Mouse (Mus musculus): ENCODE measurements at regions not wholly inside any gene's neighbourhood (a gene's known extent, or its start where the extent isn't known, plus 50 kb on each side); places are given as distances from the start of the nearest gene placed in this dataset.

DNA sequence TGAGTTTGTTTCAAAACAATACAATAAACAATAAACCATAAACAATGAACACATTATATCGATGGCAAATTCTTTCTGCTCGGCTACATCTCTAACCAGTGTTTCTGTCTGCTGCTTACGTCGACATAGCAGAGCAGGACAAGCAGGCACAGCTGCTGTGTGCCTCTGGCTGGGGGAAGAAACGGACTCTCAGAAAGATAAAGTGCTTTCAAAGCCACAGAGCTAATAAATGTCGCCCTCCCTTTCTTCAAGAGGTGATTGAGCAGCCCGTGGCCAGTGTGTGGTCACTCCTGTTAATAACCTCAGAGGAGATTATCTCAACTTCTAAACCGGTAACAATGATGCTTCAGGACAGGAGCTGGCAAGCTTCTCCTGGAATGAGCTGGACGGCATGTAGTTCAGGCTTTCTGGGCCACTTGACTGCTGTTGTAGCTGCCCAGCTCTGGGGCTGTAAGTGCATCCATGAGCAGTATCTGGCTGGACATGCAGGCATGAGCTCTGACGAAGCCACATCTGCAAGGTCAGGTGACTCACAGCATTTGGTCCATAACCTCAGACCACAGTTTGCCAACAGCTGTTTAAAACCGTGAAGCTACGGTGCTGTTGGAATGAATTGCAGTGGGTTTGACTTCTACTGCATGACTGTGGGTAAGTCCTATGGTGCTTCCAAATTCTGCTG, 55.6 kb downstream of the Evx1 start:
- H3K9me3 ChIP-seq (ENCODE audit: control insufficient read depth, low read length), result no peaks in the 10 kb centered on the region
- no peak overlapping the region for H3K27ac ChIP-seq (replicated peaks in 1 of 2; ENCODE audit: control insufficient read depth in 1 of 2, insufficient read depth in 1 of 2, low read depth in 2 of 2, low read length in 2 of 2)
- peak overlapping the region; percentile 8; the same call in 1 of the 2 replicates for H3K9ac ChIP-seq (ENCODE audit: low read length)
- H3K36me3 ChIP-seq (ENCODE audit: control insufficient read depth, insufficient read depth, low read length), result no peaks in the 10 kb centered on the region
- no peak for ATAC-seq (ENCODE audit: insufficient number of reproducible peaks, insufficient read depth, low FRiP score, low read depth)
- H3K4me3 ChIP-seq (ENCODE audit: control insufficient read depth in 1 of 2, insufficient read depth in 1 of 2, low read depth in 1 of 2, low read length in 2 of 2), result no peak overlapping the region
- peaks cover 0 to 3% of the 10 kb centered on the region in 2 experiments; a peak in 1 of 4 replicates for H3K4me1 ChIP-seq (ENCODE audit: control insufficient read depth in 2 of 2, insufficient read depth in 2 of 2, low read length in 2 of 2)
- no peaks in the 10 kb centered on the region for H3K27me3 ChIP-seq (ENCODE audit: control insufficient read depth, insufficient read depth, low read length)
- peak overlapping the region; percentile 36 for H3K4me2 ChIP-seq (ENCODE audit: low read length)
- WGBS, result 32% methylated on average over 12 of the region's 12 CpGs

DNA sequence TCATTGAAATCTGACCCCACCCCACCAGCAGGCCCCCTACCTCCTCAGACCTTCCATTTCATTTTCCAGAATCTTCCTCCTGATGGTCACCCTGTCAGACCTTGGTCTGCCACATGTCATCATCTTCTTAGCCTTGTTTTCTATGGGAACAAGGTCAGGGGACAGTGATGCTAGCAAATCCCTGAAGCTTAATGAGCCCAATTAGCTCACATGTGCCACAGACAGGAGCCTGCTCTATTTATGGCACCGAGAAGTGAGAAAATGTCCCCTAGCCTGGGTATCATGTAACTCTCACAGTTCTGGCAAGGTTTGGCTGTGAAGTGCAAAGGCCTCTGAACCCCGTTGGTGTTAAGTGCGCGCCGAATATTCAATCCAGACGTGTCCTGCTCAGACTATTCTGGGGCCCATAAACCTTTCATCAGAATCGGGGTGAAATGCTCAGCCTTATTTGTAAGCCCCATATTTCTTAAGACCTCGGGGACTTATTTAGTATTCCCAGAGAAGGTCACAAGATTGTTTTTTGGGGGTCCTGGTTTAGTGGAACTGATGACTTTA, 57.6 kb downstream of the Evx1 start:
- Histone ChIP-seq H3K27me3 (ENCODE audit: control insufficient read depth, insufficient read depth, low read length) (no peaks in the 10 kb centered on the region), H3K4me2 (ENCODE audit: low read length) (no peak overlapping the region), H3K27ac (replicated peaks in 1 of 2; ENCODE audit: control insufficient read depth in 1 of 2, insufficient read depth in 1 of 2, low read depth in 2 of 2, low read length in 2 of 2) (no peak overlapping the region), H3K9ac (ENCODE audit: low read length) (no peak overlapping the region), H3K36me3 (ENCODE audit: control insufficient read depth, insufficient read depth, low read length) (no peaks in the 10 kb centered on the region), H3K4me1 (ENCODE audit: control insufficient read depth in 2 of 2, insufficient read depth in 2 of 2, low read length in 2 of 2) (peaks cover 0 to 3% of the 10 kb centered on the region in 2 experiments; a peak in 1 of 4 replicates), H3K4me3 (ENCODE audit: control insufficient read depth in 1 of 2, insufficient read depth in 1 of 2, low read depth in 1 of 2, low read length in 2 of 2) (no peak overlapping the region), H3K9me3 (ENCODE audit: control insufficient read depth, low read length) (no peaks in the 10 kb centered on the region)
- 61% methylated on average over 8 of the region's 8 CpGs for WGBS
- ATAC-seq (ENCODE audit: insufficient number of reproducible peaks, insufficient read depth, low FRiP score, low read depth), result no peak

DNA sequence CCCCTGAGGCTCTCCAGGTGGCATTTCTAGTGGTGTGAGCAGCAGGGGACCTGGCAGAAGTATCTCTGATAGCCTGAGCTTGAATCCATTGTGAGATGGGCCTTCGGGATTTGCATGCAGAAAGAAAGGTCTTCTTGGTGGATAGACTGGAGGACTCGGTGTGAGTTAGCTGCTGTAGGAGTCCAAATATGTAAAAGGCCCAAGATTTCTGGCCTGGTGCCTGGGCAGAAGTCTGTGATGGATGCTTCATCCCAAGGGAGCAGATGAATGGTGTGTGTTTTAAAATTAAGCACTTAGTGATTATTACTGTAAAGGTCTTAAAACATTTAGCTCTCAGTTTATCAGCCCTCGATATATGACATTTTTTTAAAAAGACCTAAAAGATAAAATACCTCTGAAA, 65.8 kb downstream of the Evx1 start:
- 69% methylated on average over 3 of the region's 3 CpGs for WGBS
- Histone ChIP-seq H3K9ac (ENCODE audit: low read length) (no peak overlapping the region), H3K4me1 (ENCODE audit: control insufficient read depth in 2 of 2, insufficient read depth in 2 of 2, low read length in 2 of 2) (no peaks in the 10 kb centered on the region), H3K4me2 (ENCODE audit: low read length) (no peak overlapping the region), H3K9me3 (ENCODE audit: control insufficient read depth, low read length) (no peaks in the 10 kb centered on the region), H3K36me3 (ENCODE audit: control insufficient read depth, insufficient read depth, low read length) (no peaks in the 10 kb centered on the region), H3K4me3 (ENCODE audit: control insufficient read depth in 1 of 2, insufficient read depth in 1 of 2, low read depth in 1 of 2, low read length in 2 of 2) (no peak overlapping the region), H3K27ac (replicated peaks in 1 of 2; ENCODE audit: control insufficient read depth in 1 of 2, insufficient read depth in 1 of 2, low read depth in 2 of 2, low read length in 2 of 2) (no peak overlapping the region), H3K27me3 (ENCODE audit: control insufficient read depth, insufficient read depth, low read length) (no peaks in the 10 kb centered on the region)
- no peak for ATAC-seq (ENCODE audit: insufficient number of reproducible peaks, insufficient read depth, low FRiP score, low read depth)

DNA sequence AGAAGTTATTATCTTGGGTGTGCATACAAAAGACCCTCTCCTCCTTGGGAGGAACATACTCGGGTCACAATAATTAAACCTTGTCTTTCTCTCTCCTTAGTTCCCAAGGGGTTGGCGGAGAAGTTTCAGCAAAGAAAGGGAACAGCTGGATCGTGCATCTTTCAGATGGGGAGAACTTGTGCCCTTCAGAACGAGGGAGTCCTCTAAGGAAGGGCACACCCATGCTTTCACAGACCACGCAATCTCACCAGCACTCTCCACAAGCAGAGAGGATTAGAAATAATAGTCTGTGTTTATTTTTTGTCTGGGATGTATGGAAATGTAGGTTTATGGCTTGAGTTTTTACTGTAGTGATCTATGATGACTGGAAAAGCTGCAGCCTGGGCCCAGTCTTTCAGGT, 66.3 kb downstream of the Evx1 start:
- ATAC-seq (ENCODE audit: insufficient number of reproducible peaks, insufficient read depth, low FRiP score, low read depth), result no peak
- 60% methylated on average over 5 of the region's 5 CpGs for WGBS

DNA sequence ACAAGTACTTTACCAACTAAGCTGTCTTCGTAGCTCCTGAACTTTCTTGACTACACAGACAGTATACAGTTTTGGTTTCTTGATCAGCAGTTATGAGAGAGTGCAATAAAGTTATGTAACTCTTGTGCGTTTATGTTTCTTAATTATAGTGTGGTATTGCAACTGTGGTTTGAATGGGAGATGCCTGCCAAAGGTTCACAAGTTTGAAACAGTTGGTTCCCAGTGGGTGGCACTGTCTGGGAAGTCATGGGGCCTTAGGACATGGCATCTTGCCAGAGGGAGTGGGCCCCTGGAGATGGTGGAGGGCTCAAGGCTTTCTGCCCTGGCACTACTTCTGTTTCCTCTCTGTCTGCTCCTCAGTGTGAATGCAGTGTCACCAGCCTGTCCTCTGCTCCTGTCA, 71.7 kb downstream of the Evx1 start:
- WGBS, result 88% methylated on average over 2 of the region's 2 CpGs
- H3K4me2 ChIP-seq (ENCODE audit: low read length), result no peak overlapping the region
- ATAC-seq (ENCODE audit: insufficient number of reproducible peaks, insufficient read depth, low FRiP score, low read depth), result no peak
- no peak overlapping the region for H3K27ac ChIP-seq (replicated peaks in 1 of 2; ENCODE audit: control insufficient read depth in 1 of 2, insufficient read depth in 1 of 2, low read depth in 2 of 2, low read length in 2 of 2)
- H3K27me3 ChIP-seq (ENCODE audit: control insufficient read depth, insufficient read depth, low read length), result no peaks in the 10 kb centered on the region
- no peaks in the 10 kb centered on the region for H3K4me1 ChIP-seq (ENCODE audit: control insufficient read depth in 2 of 2, insufficient read depth in 2 of 2, low read length in 2 of 2)
- H3K36me3 ChIP-seq (ENCODE audit: control insufficient read depth, insufficient read depth, low read length), result no peaks in the 10 kb centered on the region
- H3K9me3 ChIP-seq (ENCODE audit: control insufficient read depth, low read length), result no peaks in the 10 kb centered on the region
- no peak overlapping the region for H3K9ac ChIP-seq (ENCODE audit: low read length)
- H3K4me3 ChIP-seq (ENCODE audit: control insufficient read depth in 1 of 2, insufficient read depth in 1 of 2, low read depth in 1 of 2, low read length in 2 of 2), result no peak overlapping the region

More for the DNA sequence above, 66.3 kb downstream of the Evx1 start:
- H3K27me3 ChIP-seq (ENCODE audit: control insufficient read depth, insufficient read depth, low read length), result no peaks in the 10 kb centered on the region
- H3K9me3 ChIP-seq (ENCODE audit: control insufficient read depth, low read length), result no peaks in the 10 kb centered on the region
- H3K4me3 ChIP-seq (ENCODE audit: control insufficient read depth in 1 of 2, insufficient read depth in 1 of 2, low read depth in 1 of 2, low read length in 2 of 2), result no peak overlapping the region
- H3K36me3 ChIP-seq (ENCODE audit: control insufficient read depth, insufficient read depth, low read length), result no peaks in the 10 kb centered on the region
- H3K27ac ChIP-seq (replicated peaks in 1 of 2; ENCODE audit: control insufficient read depth in 1 of 2, insufficient read depth in 1 of 2, low read depth in 2 of 2, low read length in 2 of 2), result no peak overlapping the region
- no peak overlapping the region for H3K4me2 ChIP-seq (ENCODE audit: low read length)
- no peaks in the 10 kb centered on the region for H3K4me1 ChIP-seq (ENCODE audit: control insufficient read depth in 2 of 2, insufficient read depth in 2 of 2, low read length in 2 of 2)
- no peak overlapping the region for H3K9ac ChIP-seq (ENCODE audit: low read length)

DNA sequence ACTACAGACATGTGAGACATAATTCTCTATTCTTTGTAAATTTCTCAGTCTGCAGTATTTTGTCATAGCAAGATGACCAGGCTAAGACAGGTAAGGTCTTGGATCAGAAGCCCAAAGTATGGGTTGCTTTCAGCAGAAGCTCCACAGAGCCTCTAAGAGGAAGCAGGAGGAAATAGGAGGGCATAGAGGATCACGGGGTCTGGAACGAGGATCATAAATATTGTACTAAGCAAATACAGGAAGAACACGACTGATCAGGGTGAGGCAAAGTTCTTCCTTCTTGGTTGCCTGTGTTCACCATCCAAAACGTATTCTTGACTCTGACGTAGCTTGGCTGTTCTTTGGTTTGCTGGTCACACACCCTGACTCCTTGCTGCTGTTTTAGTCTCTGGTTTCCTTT, 88.1 kb downstream of the Evx1 start:
- WGBS, result 73% methylated on average over 5 of the region's 5 CpGs

DNA sequence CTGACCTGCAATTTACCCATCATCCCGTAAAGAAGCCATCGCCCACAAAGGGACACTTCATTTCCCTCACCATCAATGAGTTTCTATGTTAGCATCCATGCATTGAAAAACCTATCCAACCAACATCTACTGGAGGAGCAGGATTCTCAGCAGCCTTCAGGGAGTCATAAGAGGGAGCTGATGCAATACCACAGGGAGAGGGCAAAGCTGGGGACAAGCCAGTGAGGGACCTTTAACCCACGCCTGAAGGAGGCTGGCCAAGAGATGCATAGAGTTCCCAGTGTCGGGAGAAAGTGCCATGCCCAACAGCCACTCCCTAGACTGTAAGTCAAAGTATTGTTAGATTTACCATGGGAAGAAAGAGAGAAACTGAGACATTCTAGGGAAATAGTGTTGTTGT, 96.7 kb downstream of the Evx1 start:
- no peak overlapping the region for H3K27ac ChIP-seq (replicated peaks in 1 of 2; ENCODE audit: control insufficient read depth in 1 of 2, insufficient read depth in 1 of 2, low read depth in 2 of 2, low read length in 2 of 2)
- H3K9ac ChIP-seq (ENCODE audit: low read length), result no peak overlapping the region
- no peak for ATAC-seq (ENCODE audit: insufficient number of reproducible peaks, insufficient read depth, low FRiP score, low read depth)
- H3K27me3 ChIP-seq (ENCODE audit: control insufficient read depth, insufficient read depth, low read length), result no peaks in the 10 kb centered on the region
- no peak overlapping the region for H3K4me3 ChIP-seq (ENCODE audit: control insufficient read depth in 1 of 2, insufficient read depth in 1 of 2, low read depth in 1 of 2, low read length in 2 of 2)
- H3K4me1 ChIP-seq (ENCODE audit: control insufficient read depth in 2 of 2, insufficient read depth in 2 of 2, low read length in 2 of 2), result no peaks in the 10 kb centered on the region
- WGBS, result 83% methylated on average over 4 of the region's 4 CpGs
- H3K9me3 ChIP-seq (ENCODE audit: control insufficient read depth, low read length), result no peaks in the 10 kb centered on the region
- no peak overlapping the region for H3K4me2 ChIP-seq (ENCODE audit: low read length)
- H3K36me3 ChIP-seq (ENCODE audit: control insufficient read depth, insufficient read depth, low read length), result no peaks in the 10 kb centered on the region

More for the DNA sequence above, 88.1 kb downstream of the Evx1 start:
- H3K4me2 ChIP-seq (ENCODE audit: low read length), result no peak overlapping the region
- no peaks in the 10 kb centered on the region for H3K36me3 ChIP-seq (ENCODE audit: control insufficient read depth, insufficient read depth, low read length)
- no peak overlapping the region for H3K9ac ChIP-seq (ENCODE audit: low read length)
- no peak for ATAC-seq (ENCODE audit: insufficient number of reproducible peaks, insufficient read depth, low FRiP score, low read depth)
- no peaks in the 10 kb centered on the region for H3K9me3 ChIP-seq (ENCODE audit: control insufficient read depth, low read length)
- H3K4me3 ChIP-seq (ENCODE audit: control insufficient read depth in 1 of 2, insufficient read depth in 1 of 2, low read depth in 1 of 2, low read length in 2 of 2), result no peak overlapping the region
- no peak overlapping the region for H3K27ac ChIP-seq (replicated peaks in 1 of 2; ENCODE audit: control insufficient read depth in 1 of 2, insufficient read depth in 1 of 2, low read depth in 2 of 2, low read length in 2 of 2)
- H3K27me3 ChIP-seq (ENCODE audit: control insufficient read depth, insufficient read depth, low read length), result no peaks in the 10 kb centered on the region
- no peaks in the 10 kb centered on the region for H3K4me1 ChIP-seq (ENCODE audit: control insufficient read depth in 2 of 2, insufficient read depth in 2 of 2, low read length in 2 of 2)

DNA sequence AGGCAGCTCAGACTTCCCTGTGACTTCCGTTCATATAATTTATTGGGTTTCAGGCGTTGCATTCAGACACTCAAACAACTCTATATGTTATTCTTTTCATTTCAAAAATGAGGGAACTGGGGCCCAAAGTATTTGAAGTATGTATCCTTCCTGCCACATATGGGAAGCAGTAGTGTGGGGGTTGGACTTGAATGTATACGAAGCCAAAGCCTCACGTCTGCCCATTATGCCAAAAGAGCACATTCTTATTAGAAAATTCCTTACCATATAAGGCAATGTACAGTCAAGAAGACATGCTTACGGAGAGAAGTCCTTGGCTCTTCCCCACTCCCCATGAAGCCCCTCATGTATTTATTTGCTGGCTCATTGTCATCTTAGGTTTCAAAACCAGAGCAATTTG, 97.4 kb downstream of the Evx1 start:
- Histone ChIP-seq H3K27ac (replicated peaks in 1 of 2; ENCODE audit: control insufficient read depth in 1 of 2, insufficient read depth in 1 of 2, low read depth in 2 of 2, low read length in 2 of 2) (no peak overlapping the region), H3K27me3 (ENCODE audit: control insufficient read depth, insufficient read depth, low read length) (no peaks in the 10 kb centered on the region), H3K4me2 (ENCODE audit: low read length) (no peak overlapping the region), H3K9me3 (ENCODE audit: control insufficient read depth, low read length) (no peaks in the 10 kb centered on the region), H3K4me1 (ENCODE audit: control insufficient read depth in 2 of 2, insufficient read depth in 2 of 2, low read length in 2 of 2) (no peaks in the 10 kb centered on the region), H3K36me3 (ENCODE audit: control insufficient read depth, insufficient read depth, low read length) (no peaks in the 10 kb centered on the region), H3K4me3 (ENCODE audit: control insufficient read depth in 1 of 2, insufficient read depth in 1 of 2, low read depth in 1 of 2, low read length in 2 of 2) (no peak overlapping the region), H3K9ac (ENCODE audit: low read length) (no peak overlapping the region)
- ATAC-seq (ENCODE audit: insufficient number of reproducible peaks, insufficient read depth, low FRiP score, low read depth), result no peak
- 68% methylated on average over 5 of the region's 5 CpGs for WGBS
